Mouse (Mus musculus) stomach, postnatal 0 days (tissue): ENCODE measurements around the gene Ap1g2.

Source experiments
- CTCF ChIP-seq: IDR thresholded peaks from 2 replicates; pipeline ENCODE4 v1.5.1; 2016; ENCODE audit warnings: antibody characterized with exemption, low read depth, mild to moderate bottlenecking, moderate library complexity
- EP300 ChIP-seq: optimal IDR thresholded peaks from 2 replicates; pipeline ENCODE3; 2016; ENCODE audit warnings: antibody characterized with exemption

DNA sequence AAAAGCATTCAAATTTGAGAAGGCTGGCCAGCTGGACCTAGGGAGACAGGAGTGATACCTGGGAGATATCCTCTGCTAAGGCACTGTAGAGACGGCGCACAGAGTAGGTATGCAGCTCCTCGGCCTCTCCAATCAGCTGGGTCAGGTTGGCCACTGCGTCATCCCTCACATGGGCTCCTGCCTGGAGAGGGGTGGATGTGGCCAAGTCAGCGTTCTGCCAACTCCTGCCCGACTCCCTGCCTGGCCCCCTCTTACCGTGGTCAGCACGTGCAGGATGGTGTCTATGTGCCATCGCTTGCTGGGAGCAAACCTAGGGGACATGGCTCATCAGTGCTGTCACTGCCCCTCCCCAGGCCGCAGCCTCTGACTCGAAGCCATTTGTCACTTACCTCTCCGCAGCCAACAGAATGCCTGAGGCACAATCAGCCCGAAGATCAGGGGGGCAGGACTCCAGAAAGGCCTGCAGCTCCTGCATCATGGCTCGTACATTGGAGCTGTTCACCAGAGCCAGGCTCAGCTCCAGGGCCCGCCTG lies 4.1 kb downstream of the Ap1g2 start:
- no peak for TF ChIP-seq CTCF
- TF ChIP-seq EP300 = no peak
